Mouse (Mus musculus): ENCODE data around the gene Gtf2a1l. TPM values are rescaled to one million over a fixed set of nuclear protein-coding genes. Genes with fewer than 3 reads are reported as not detected.
A peak's percentile ranks its signal among the peaks of the same experiment; 100 is the strongest.

Gtf2a1l gene
- polyA plus RNA-seq, 1 experiment = 371 TPM

GRCm38 (mm10) chr17:88752827-88753471, 84.5 kb downstream of the Gtf2a1l start:
- TF ChIP-seq POLR2A (IDR thresholded peaks at IDR 0.05; ENCODE audit: control insufficient read depth, low read depth, low read length) = no peak
- TF ChIP-seq CTCF (IDR thresholded peaks at IDR 0.05; ENCODE audit: control insufficient read depth, insufficient read depth, insufficient replicate concordance, low read depth, low read length) = peak; percentile 19; the same call in 1 of the 2 replicates
- Histone ChIP-seq H3K4me1 (ENCODE audit: control insufficient read depth, insufficient read depth, low read length) (peaks cover 6% of the 10 kb centered on the region; the same call in 1 of the 2 replicates), H3K4me3 (ENCODE audit: control insufficient read depth, low read depth, low read length) (no peak overlapping the region), H3K27me3 (ENCODE audit: control insufficient read depth, insufficient read depth, low read length) (no peaks in the 10 kb centered on the region), H3K36me3 (ENCODE audit: control insufficient read depth, insufficient read depth, low read length) (no peaks in the 10 kb centered on the region), H3K27ac (ENCODE audit: control insufficient read depth, insufficient read depth, low read depth, low read length) (no peak overlapping the region)

- Histone ChIP-seq H3K36me3 (ENCODE audit: control insufficient read depth, insufficient read depth, low read length) (no peaks in the 10 kb centered on the region), H3K4me3 (ENCODE audit: control insufficient read depth, low read depth, low read length) (no peak overlapping the region), H3K4me1 (ENCODE audit: control insufficient read depth, insufficient read depth, low read length) (peaks cover 6% of the 10 kb centered on the region; the same call in 1 of the 2 replicates), H3K27ac (ENCODE audit: control insufficient read depth, insufficient read depth, low read depth, low read length) (no peak overlapping the region), H3K27me3 (ENCODE audit: control insufficient read depth, insufficient read depth, low read length) (no peaks in the 10 kb centered on the region)
- TF ChIP-seq POLR2A (IDR thresholded peaks at IDR 0.05; ENCODE audit: control insufficient read depth, low read depth, low read length) (no peak), CTCF (IDR thresholded peaks at IDR 0.05; ENCODE audit: control insufficient read depth, insufficient read depth, insufficient replicate concordance, low read depth, low read length) (no peak)
Measured at GRCm38 (mm10) chr17:88753472-88753857, 85.0 kb downstream of the Gtf2a1l start.

DNA sequence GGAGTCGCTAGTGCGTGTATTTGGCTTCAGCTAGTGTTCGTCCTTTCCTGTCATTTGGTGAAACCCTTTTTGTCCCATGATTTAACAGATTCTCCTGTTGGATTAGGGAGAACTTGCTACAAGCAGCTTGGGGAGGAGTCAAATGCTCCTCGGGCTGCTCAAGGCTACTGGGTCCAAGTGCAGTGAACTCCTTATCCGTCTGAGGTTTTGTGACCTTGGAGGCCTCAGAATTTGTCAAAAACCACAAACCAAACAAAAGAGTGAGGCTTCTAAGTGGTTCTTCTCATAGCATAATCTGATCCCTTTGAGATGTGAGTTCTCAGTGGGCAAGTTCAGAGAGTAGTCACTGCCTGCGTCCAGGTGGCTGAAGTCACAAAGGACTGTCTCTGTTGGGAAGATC, 87.3 kb downstream of the Gtf2a1l start:
- no peaks in the 10 kb centered on the region for H3K27me3 ChIP-seq (ENCODE audit: control insufficient read depth, insufficient read depth, low read length)
- TF ChIP-seq POLR2A (IDR thresholded peaks at IDR 0.05; ENCODE audit: control insufficient read depth, low read depth, low read length) = no peak
- no peak for TF ChIP-seq CTCF (IDR thresholded peaks at IDR 0.05; ENCODE audit: control insufficient read depth, insufficient read depth, insufficient replicate concordance, low read depth, low read length)

DNA sequence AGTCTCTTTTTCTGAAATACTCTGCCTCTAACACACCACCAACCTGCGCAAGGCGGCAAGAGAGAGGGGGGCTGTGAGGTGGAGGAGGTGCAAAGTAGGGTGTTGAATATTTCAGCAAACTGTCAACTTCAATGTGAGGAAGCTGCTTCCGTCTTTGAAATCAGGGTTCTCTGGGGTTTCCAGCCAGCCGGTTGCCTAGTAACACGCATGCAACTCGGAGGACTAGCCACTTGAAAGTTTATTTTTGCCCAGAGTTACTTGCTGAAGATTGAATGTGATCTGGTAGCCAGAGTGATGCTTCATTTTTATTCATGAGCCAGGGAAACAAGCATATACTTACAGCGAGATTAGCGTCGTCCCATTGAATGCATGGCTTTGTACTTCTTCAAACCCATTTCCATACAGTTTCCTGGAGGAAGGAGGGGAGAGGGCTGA, 89.6 kb downstream of the Gtf2a1l start:
- Histone ChIP-seq H3K4me3 (ENCODE audit: control insufficient read depth, low read depth, low read length) (no peak overlapping the region), H3K27me3 (ENCODE audit: control insufficient read depth, insufficient read depth, low read length) (no peaks in the 10 kb centered on the region), H3K4me1 (ENCODE audit: control insufficient read depth, insufficient read depth, low read length) (peaks cover 6% of the 10 kb centered on the region; the same call in 1 of the 2 replicates), H3K27ac (ENCODE audit: control insufficient read depth, insufficient read depth, low read depth, low read length) (no peak overlapping the region), H3K36me3 (ENCODE audit: control insufficient read depth, insufficient read depth, low read length) (no peaks in the 10 kb centered on the region)
- TF ChIP-seq POLR2A (IDR thresholded peaks at IDR 0.05; ENCODE audit: control insufficient read depth, low read depth, low read length) (no peak), CTCF (IDR thresholded peaks at IDR 0.05; ENCODE audit: control insufficient read depth, insufficient read depth, insufficient replicate concordance, low read depth, low read length) (no peak)

More for the DNA sequence above, 87.3 kb downstream of the Gtf2a1l start:
- peaks cover 6% of the 10 kb centered on the region; the same call in 1 of the 2 replicates for H3K4me1 ChIP-seq (ENCODE audit: control insufficient read depth, insufficient read depth, low read length)
- H3K4me3 ChIP-seq (ENCODE audit: control insufficient read depth, low read depth, low read length) = no peak overlapping the region
- no peaks in the 10 kb centered on the region for H3K36me3 ChIP-seq (ENCODE audit: control insufficient read depth, insufficient read depth, low read length)
- 0 out of 2 replicates have a peak overlapping the region, but pooled peaks have one; percentile 25 for H3K27ac ChIP-seq (ENCODE audit: control insufficient read depth, insufficient read depth, low read depth, low read length)

- no peaks in the 10 kb centered on the region for H3K27me3 ChIP-seq (ENCODE audit: control insufficient read depth, insufficient read depth, low read length)
- H3K4me1 ChIP-seq (ENCODE audit: control insufficient read depth, insufficient read depth, low read length) = no peaks in the 10 kb centered on the region
- no peak overlapping the region for H3K4me3 ChIP-seq (ENCODE audit: control insufficient read depth, low read depth, low read length)
- H3K36me3 ChIP-seq (ENCODE audit: control insufficient read depth, insufficient read depth, low read length) = no peaks in the 10 kb centered on the region
- H3K27ac ChIP-seq (ENCODE audit: control insufficient read depth, insufficient read depth, low read depth, low read length) = no peak overlapping the region
- TF ChIP-seq CTCF (IDR thresholded peaks at IDR 0.05; ENCODE audit: control insufficient read depth, insufficient read depth, insufficient replicate concordance, low read depth, low read length) (no peak), POLR2A (IDR thresholded peaks at IDR 0.05; ENCODE audit: control insufficient read depth, low read depth, low read length) (no peak)
Measured at GRCm38 (mm10) chr17:88763396-88764135, 95.1 kb downstream of the Gtf2a1l start.

DNA sequence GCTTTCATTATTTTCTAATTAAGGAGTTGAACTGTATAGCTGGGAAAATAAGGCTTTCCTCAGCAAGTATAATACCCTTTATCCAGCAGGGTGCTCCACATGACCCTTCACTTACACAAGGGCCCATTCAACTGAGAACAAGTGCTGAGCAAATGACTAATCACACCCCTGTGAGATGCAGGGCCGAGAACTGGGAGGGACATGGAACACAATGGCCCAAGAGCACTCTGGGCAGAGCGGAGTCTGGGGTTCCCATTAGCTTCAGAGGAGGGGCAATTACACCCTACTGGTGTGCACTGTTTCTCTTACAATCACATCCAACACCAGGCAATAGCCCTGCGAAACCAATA, 95.7 kb downstream of the Gtf2a1l start:
- H3K27me3 ChIP-seq (ENCODE audit: control insufficient read depth, insufficient read depth, low read length) = no peaks in the 10 kb centered on the region
- H3K27ac ChIP-seq (ENCODE audit: control insufficient read depth, insufficient read depth, low read depth, low read length) = no peak overlapping the region
- no peak overlapping the region for H3K4me3 ChIP-seq (ENCODE audit: control insufficient read depth, low read depth, low read length)
- H3K36me3 ChIP-seq (ENCODE audit: control insufficient read depth, insufficient read depth, low read length) = no peaks in the 10 kb centered on the region
- TF ChIP-seq CTCF (IDR thresholded peaks at IDR 0.05; ENCODE audit: control insufficient read depth, insufficient read depth, insufficient replicate concordance, low read depth, low read length) (no peak), POLR2A (IDR thresholded peaks at IDR 0.05; ENCODE audit: control insufficient read depth, low read depth, low read length) (no peak)
- H3K4me1 ChIP-seq (ENCODE audit: control insufficient read depth, insufficient read depth, low read length) = no peaks in the 10 kb centered on the region

Other genes starting within 250 kb of the Gtf2a1l start
- 1.7 and 2.1 TPM in 2 replicates for gene Foxn2, start 227.9 kb upstream of the Gtf2a1l start, polyA plus RNA-seq (2012; rRNA removed)
- gene Ppp1r21, start 138.5 kb upstream of the Gtf2a1l start, polyA plus RNA-seq (2012; rRNA removed) = 9.2 and 9.4 TPM in 2 replicates
- 18.5 and 19.5 TPM in 2 replicates for gene Ston1, start 71.0 kb upstream of the Gtf2a1l start, polyA plus RNA-seq (2012; rRNA removed)
- gene Lhcgr, start 123.3 kb downstream of the Gtf2a1l start, polyA plus RNA-seq (2012; rRNA removed) = 2.8 and 3.3 TPM in 2 replicates

All from testis, adult 2 months (tissue).